Mouse (Mus musculus): Measurements from ENCODE around the gene Smpd2.

GRCm38 (mm10) chr10:41448216-41448615 is 42.0 kb downstream of the Smpd2 start:
- no peak for TF ChIP-seq MYOG (IDR thresholded peaks at IDR 0.05; ENCODE audit: control insufficient read depth in 1 of 3, insufficient read depth in 1 of 3, insufficient read length in 2 of 3, low read depth in 2 of 3)
- TF ChIP-seq POLR2A (IDR thresholded peaks at IDR 0.05; ENCODE audit: insufficient read length, low read depth), result no peak
- TF ChIP-seq SRF (IDR thresholded peaks at IDR 0.05; ENCODE audit: control insufficient read depth, insufficient read length, low read depth), result no peak
- no peak for TF ChIP-seq POLR2AphosphoS2 (IDR thresholded peaks at IDR 0.05; ENCODE audit: insufficient read length, low read depth)
- no peak for TF ChIP-seq TCF12 (IDR thresholded peaks at IDR 0.05; ENCODE audit: insufficient read depth, poor library complexity, severe bottlenecking)
